Mouse (Mus musculus): Measurements from ENCODE around the gene Foxe3. TPM values are rescaled to one million over a fixed set of nuclear protein-coding genes. Genes with fewer than 3 reads are reported as not detected.
A peak's percentile ranks its signal among the peaks of the same experiment; 100 is the strongest.

Foxe3 gene
- polyA plus RNA-seq, 2 experiments, result not detected

DNA sequence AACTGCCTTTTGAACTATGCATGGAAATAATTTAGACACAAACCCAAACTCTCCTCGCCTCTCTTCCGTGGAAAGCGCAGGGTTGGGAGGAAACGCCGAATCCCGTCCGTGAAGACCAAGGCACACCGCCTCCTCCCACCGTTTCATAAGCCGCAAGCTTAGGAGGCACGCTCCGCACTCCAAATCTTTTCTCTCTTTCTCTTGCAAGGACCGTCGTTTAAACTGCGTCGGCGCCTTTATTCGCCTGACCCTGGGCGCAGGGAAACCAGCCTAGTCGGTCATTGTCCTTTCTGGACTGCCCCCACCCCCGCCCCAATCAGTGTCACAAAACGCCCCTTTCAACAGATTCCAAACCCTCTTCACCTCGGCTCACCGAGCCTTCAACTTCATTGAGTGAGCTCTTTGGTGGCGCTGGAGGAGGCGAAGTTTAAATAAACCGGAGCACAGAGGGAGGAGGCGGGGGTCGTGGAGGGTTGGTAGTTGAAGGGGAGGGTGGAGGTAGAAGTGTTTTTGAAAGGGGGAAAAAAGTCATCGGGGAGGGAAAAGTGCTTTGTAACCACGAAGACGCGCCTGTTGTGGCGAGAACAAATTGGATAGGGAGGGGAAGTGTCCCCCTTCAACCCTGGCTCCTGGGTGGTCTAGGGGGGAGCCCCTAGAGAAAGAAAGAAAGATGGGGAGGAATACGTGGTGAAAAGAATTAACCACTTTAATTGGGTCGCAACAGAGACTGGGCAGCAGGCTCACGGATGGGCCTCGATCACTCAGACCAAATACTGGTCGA lies 23.0 kb downstream of the Foxe3 start:
- ATAC-seq (ENCODE audit: insufficient read depth), result no peak
- H3K4me3 ChIP-seq (ENCODE audit: insufficient read depth in 1 of 2, low read depth in 2 of 2, low read length in 2 of 2), result no peak overlapping the region
- H3K9ac ChIP-seq (replicated peaks), result no peak overlapping the region
- H3K4me2 ChIP-seq (ENCODE audit: low read depth), result no peak overlapping the region
- no peak for DNase-seq (ENCODE audit: low read depth in 3 of 3, low spot score in 3 of 3)
- no peak overlapping the region for H3K27ac ChIP-seq
- no peaks in the 10 kb centered on the region for H3K36me3 ChIP-seq (replicated peaks; ENCODE audit: control insufficient read depth, insufficient read depth, low read depth)
- no peaks in the 10 kb centered on the region for H3K9me3 ChIP-seq (ENCODE audit: control insufficient read depth, low read length)
- H3K27me3 ChIP-seq (ENCODE audit: control insufficient read depth, insufficient read depth, low read length), result peaks cover 91% of the 10 kb centered on the region
- 2% methylated on average over 39 of the region's 39 CpGs for WGBS (ENCODE audit: insufficient replicate concordance)
- H3K4me1 ChIP-seq (replicated peaks; ENCODE audit: control insufficient read depth in 2 of 2, insufficient read depth in 2 of 2, low read length in 1 of 2), result no peaks in the 10 kb centered on the region
- TF ChIP-seq EP300 (IDR thresholded peaks at IDR 0.05; ENCODE audit: low read depth) (no peak), CTCF (IDR thresholded peaks at IDR 0.05; ENCODE audit: low read depth) (no peak)

DNA sequence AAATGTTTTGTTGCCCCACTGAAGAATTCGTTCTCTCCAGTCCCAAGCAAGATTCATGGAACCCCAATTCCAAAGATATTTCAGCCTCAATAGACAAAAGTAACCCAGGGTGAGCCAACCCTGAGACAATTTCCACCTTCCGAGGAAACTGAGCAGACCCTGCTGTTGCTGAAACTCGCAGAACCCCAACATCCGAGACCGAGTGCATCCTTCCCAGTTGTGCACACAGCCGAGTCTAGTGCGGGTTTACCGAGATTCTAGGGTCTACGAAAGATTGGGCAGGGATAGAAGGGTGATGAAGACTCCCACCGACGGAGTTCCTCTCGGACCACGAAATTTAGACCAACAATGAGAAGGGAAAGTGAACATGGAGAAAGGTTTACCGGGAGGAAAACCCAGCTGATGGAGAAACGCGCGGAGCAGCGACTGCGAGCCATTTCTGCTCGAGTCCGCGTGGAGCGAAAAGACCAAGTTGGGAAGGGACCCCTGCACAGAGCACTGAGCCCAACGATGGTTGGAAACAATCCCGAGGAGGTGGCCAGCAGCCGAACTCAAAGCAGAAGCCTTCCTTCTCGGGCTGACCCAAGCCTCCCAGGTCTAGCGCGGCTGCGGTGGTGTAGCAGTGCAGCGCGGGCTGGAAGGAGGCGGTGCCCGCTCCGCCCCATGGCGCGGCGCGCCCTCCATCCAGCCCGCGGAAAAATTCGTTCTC lies 24.0 kb downstream of the Foxe3 start:
- 1% methylated on average over 42 of the region's 42 CpGs for WGBS (ENCODE audit: insufficient replicate concordance)
- Histone ChIP-seq H3K4me1 (replicated peaks; ENCODE audit: control insufficient read depth in 2 of 2, insufficient read depth in 2 of 2, low read length in 1 of 2) (no peaks in the 10 kb centered on the region), H3K9ac (replicated peaks) (no peak overlapping the region), H3K4me3 (ENCODE audit: insufficient read depth in 1 of 2, low read depth in 2 of 2, low read length in 2 of 2) (no peak overlapping the region), H3K4me2 (ENCODE audit: low read depth) (no peak overlapping the region), H3K27ac (no peak overlapping the region), H3K9me3 (ENCODE audit: control insufficient read depth, low read length) (no peaks in the 10 kb centered on the region), H3K36me3 (replicated peaks; ENCODE audit: control insufficient read depth, insufficient read depth, low read depth) (no peaks in the 10 kb centered on the region), H3K27me3 (ENCODE audit: control insufficient read depth, insufficient read depth, low read length) (peaks cover 85% of the 10 kb centered on the region)
- no peak for TF ChIP-seq CTCF (IDR thresholded peaks at IDR 0.05; ENCODE audit: low read depth)
- no peak for TF ChIP-seq EP300 (IDR thresholded peaks at IDR 0.05; ENCODE audit: low read depth)
- DNase-seq (ENCODE audit: low read depth in 3 of 3, low spot score in 3 of 3) (no peak), ATAC-seq (ENCODE audit: insufficient read depth) (no peak)

DNA sequence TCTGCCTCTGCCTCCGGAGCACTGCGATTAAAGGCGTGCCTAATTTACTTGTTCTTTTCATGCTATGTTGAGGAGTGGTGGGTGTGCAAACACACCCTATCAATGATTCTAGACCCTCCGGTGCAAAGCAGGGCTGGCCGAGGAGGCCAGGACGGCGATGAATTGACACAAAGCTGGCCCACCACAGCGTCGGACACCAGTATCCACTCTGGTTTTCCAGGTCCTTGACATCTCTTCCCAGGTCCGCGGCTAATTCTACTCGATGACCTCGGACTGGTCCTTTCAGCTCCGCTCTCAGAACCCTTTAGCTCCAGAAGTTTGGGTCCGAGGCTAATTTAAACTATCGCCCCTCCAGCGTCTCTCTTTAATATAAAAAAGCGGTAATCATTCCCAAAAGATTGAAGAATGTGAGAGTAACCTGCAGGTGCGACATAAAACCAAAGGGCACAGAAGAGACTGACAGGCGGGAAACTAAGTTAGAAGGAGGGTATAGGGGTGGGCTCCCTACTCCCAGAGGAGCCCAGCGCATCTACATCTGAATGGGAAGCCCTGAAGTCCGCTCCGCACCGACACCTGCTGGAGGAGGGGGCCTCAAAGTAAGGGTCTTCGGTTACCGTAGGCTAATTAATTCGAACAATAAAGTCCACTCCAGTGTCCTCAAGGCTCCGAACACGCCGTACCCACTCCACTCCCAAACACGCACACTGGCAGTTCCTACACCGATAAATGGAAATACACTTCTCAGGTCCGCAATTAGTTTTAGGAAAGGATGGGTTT lies 24.8 kb downstream of the Foxe3 start:
- no peak for TF ChIP-seq CTCF (IDR thresholded peaks at IDR 0.05; ENCODE audit: low read depth)
- no peak for TF ChIP-seq EP300 (IDR thresholded peaks at IDR 0.05; ENCODE audit: low read depth)
- no peak for ATAC-seq (ENCODE audit: insufficient read depth)
- no peak overlapping the region for H3K27ac ChIP-seq
- no peak overlapping the region for H3K4me3 ChIP-seq (ENCODE audit: insufficient read depth in 1 of 2, low read depth in 2 of 2, low read length in 2 of 2)
- H3K9ac ChIP-seq (replicated peaks), result no peak overlapping the region
- H3K27me3 ChIP-seq (ENCODE audit: control insufficient read depth, insufficient read depth, low read length), result peaks cover 78% of the 10 kb centered on the region
- H3K4me2 ChIP-seq (ENCODE audit: low read depth), result no peak overlapping the region
- no peaks in the 10 kb centered on the region for H3K9me3 ChIP-seq (ENCODE audit: control insufficient read depth, low read length)
- DNase-seq (ENCODE audit: low read depth in 3 of 3, low spot score in 3 of 3), result no peak
- WGBS (ENCODE audit: insufficient replicate concordance), result 5% methylated on average over 33 of the region's 33 CpGs
- H3K36me3 ChIP-seq (replicated peaks; ENCODE audit: control insufficient read depth, insufficient read depth, low read depth), result no peaks in the 10 kb centered on the region
- H3K4me1 ChIP-seq (replicated peaks; ENCODE audit: control insufficient read depth in 2 of 2, insufficient read depth in 2 of 2, low read length in 1 of 2), result no peaks in the 10 kb centered on the region

DNA sequence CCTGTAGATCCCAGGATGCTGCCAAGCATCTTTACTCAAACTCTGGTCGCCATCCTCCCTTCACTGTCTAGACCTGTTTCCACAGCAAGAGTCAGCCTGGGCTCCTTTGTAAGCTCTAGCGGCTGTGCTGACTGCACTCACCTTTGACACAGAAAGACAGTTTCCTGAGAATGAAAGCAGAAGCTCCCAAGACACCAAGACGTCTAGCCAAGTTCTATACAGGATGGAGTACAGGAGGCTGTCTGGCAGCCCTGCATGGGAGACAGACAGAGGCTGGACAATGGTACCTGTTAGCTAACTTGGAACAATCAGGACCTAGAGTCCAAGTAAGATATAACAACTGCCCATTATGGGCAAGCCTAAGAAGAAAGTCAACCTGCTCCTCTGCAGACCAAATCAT lies 25.9 kb downstream of the Foxe3 start:
- Histone ChIP-seq H3K4me2 (ENCODE audit: low read depth) (no peak overlapping the region), H3K9ac (replicated peaks) (no peak overlapping the region), H3K36me3 (replicated peaks; ENCODE audit: control insufficient read depth, insufficient read depth, low read depth) (no peaks in the 10 kb centered on the region), H3K27me3 (ENCODE audit: control insufficient read depth, insufficient read depth, low read length) (peaks cover 67% of the 10 kb centered on the region), H3K4me1 (replicated peaks; ENCODE audit: control insufficient read depth in 2 of 2, insufficient read depth in 2 of 2, low read length in 1 of 2) (no peaks in the 10 kb centered on the region), H3K27ac (no peak overlapping the region), H3K9me3 (ENCODE audit: control insufficient read depth, low read length) (no peaks in the 10 kb centered on the region), H3K4me3 (ENCODE audit: insufficient read depth in 1 of 2, low read depth in 2 of 2, low read length in 2 of 2) (no peak overlapping the region)
- TF ChIP-seq EP300 (IDR thresholded peaks at IDR 0.05; ENCODE audit: low read depth) (no peak), CTCF (IDR thresholded peaks at IDR 0.05; ENCODE audit: low read depth) (no peak)
- under 1% methylated on average over 3 of the region's 3 CpGs for WGBS (ENCODE audit: insufficient replicate concordance)
- DNase-seq (ENCODE audit: low read depth in 3 of 3, low spot score in 3 of 3), result no peak
- ATAC-seq (ENCODE audit: insufficient read depth), result no peak

DNA sequence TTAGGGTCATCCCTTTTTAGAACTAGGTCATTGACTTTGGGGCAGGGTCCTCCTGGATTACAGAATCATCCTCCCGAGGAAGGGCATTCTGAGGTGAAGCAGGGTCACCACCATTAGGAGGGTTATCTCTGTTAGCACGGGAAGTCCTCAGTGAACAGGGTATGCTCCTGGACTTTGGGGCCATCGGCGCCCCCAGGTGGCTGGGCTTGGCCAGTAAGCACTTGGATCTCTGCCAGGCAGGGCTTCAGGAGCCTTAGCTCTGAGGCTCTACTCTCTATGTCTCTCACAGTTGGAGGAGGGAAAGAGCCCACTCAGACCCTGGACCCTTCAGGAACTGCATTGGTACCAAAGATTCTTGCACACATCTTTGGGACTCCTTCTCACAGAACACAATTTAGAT lies 28.0 kb downstream of the Foxe3 start:
- DNase-seq (ENCODE audit: low read depth in 3 of 3, low spot score in 3 of 3) (no peak), ATAC-seq (ENCODE audit: insufficient read depth) (no peak)
- H3K4me3 ChIP-seq (ENCODE audit: insufficient read depth in 1 of 2, low read depth in 2 of 2, low read length in 2 of 2), result no peak overlapping the region
- no peaks in the 10 kb centered on the region for H3K9me3 ChIP-seq (ENCODE audit: control insufficient read depth, low read length)
- 7% methylated on average over 4 of the region's 4 CpGs for WGBS (ENCODE audit: insufficient replicate concordance)
- H3K36me3 ChIP-seq (replicated peaks; ENCODE audit: control insufficient read depth, insufficient read depth, low read depth), result no peaks in the 10 kb centered on the region
- peaks cover 48% of the 10 kb centered on the region for H3K27me3 ChIP-seq (ENCODE audit: control insufficient read depth, insufficient read depth, low read length)
- no peak overlapping the region for H3K27ac ChIP-seq
- H3K9ac ChIP-seq (replicated peaks), result no peak overlapping the region
- H3K4me2 ChIP-seq (ENCODE audit: low read depth), result no peak overlapping the region
- peak; percentile 36; the same call in 1 of the 2 replicates for TF ChIP-seq CTCF (IDR thresholded peaks at IDR 0.05; ENCODE audit: low read depth)
- no peak for TF ChIP-seq EP300 (IDR thresholded peaks at IDR 0.05; ENCODE audit: low read depth)
- no peaks in the 10 kb centered on the region for H3K4me1 ChIP-seq (replicated peaks; ENCODE audit: control insufficient read depth in 2 of 2, insufficient read depth in 2 of 2, low read length in 1 of 2)

All from liver, embryonic 14.5 days (tissue).